Mouse (Mus musculus) cortical plate, adult 2 months (tissue): ENCODE measurements at regions not wholly inside any gene's neighbourhood (a gene's known extent, or its start where the extent isn't known, plus 50 kb on each side); places are given as distances from the start of the nearest gene placed in this dataset.

Experiments
- CTCF ChIP-seq: fragments of 200-500 bp; IDR thresholded peaks from 2 replicates; pipeline ENCODE4 v1.5.1; 2011; ENCODE audit warnings: mild to moderate bottlenecking, control low read depth, low read length; ENCODE audit not compliant: insufficient read depth; ENCODE audit errors: extremely low read depth
- POLR2A ChIP-seq: fragments of 200-500 bp; IDR thresholded peaks from 2 replicates; pipeline ENCODE4 v1.6.1; 2011; ENCODE audit warnings: mild to moderate bottlenecking, low read length, control low read depth; ENCODE audit not compliant: insufficient read depth; ENCODE audit errors: extremely low read depth

DNA sequence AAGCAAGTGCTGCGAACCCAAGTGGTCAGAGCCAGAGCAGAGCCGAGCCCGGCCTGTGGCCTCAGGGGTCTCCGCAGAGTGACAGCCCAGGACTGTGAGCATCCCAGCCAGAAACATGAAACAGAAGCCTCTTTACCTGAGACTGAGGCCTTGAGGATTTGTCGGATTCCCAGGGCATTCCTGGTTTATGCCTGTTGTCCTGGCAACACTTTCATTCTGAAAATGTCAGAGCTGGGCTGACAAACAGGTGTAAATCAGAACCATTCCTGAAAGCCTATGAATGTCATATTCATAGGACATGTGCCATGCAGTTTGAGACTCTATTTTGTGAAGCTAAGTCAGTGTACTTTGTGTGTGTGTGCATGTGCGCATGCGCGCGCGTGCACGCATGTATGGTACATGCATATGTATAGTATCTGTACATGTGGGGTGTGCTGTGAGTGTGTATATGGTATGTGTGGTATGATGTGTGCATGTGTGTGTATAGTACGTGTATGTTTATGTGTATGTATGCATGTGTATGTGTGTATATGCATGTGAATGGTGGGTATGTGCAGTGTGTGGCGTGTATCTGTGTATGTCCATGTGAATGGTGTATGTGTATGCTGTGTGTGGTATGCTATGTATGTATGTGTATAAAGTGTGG lies 152.9 kb downstream of the Trim29 start:
- TF ChIP-seq CTCF, result no peak
- no peak for TF ChIP-seq POLR2A
